Mouse (Mus musculus) layer of hippocampus, adult 18-20 months (tissue): ENCODE measurements around the gene Pdzrn4. TPM values are rescaled to one million over a fixed set of nuclear protein-coding genes. Genes with fewer than 3 reads are reported as not detected.

ENCODE experiments used
- DNase-seq, 2 experiments: peaks; one replicate each; pipeline ENCODE4 v3.0.0; 2022; ENCODE audit warnings: low spot score in 2 of 2
- total RNA-seq, 2 experiments: library from RNA; stranded (reverse); gene quantifications; 2 replicates each; pipeline ENCODE4 v1.2.3; 2021

Pdzrn4 gene
- total RNA-seq, 2 experiments from 2014 or later: 6.6 to 6.8 TPM

GRCm38 (mm10) chr15:92495465-92496174 is 98.9 kb downstream of the Pdzrn4 start:
- DNase-seq: no peak

GRCm38 (mm10) chr15:92500276-92500838 is 103.7 kb downstream of the Pdzrn4 start:
- DNase-seq: no peak

- DNase-seq: no peak
Measured at GRCm38 (mm10) chr15:92502797-92503196, 106.1 kb downstream of the Pdzrn4 start.

GRCm38 (mm10) chr15:92509372-92509771 is 112.7 kb downstream of the Pdzrn4 start:
- no peak for DNase-seq

GRCm38 (mm10) chr15:92515651-92516050 is 119.0 kb downstream of the Pdzrn4 start:
- no peak for DNase-seq

- peak; percentile 44 to 71 for DNase-seq
Measured at GRCm38 (mm10) chr15:92520677-92521225, 124.1 kb downstream of the Pdzrn4 start.

- DNase-seq: no peak
Measured at GRCm38 (mm10) chr15:92521686-92522085, 125.0 kb downstream of the Pdzrn4 start.

GRCm38 (mm10) chr15:92524917-92525316 is 128.2 kb downstream of the Pdzrn4 start:
- DNase-seq: no peak

GRCm38 (mm10) chr15:92525416-92525815 is 128.7 kb downstream of the Pdzrn4 start:
- DNase-seq: no peak

GRCm38 (mm10) chr15:92526731-92527130 is 130.1 kb downstream of the Pdzrn4 start:
- peak in 1 of 2 experiments; percentile 11 for DNase-seq

- no peak for DNase-seq
Measured at GRCm38 (mm10) chr15:92543252-92543651, 146.6 kb downstream of the Pdzrn4 start.

GRCm38 (mm10) chr15:92547294-92547911 is 150.7 kb downstream of the Pdzrn4 start:
- DNase-seq: no peak

GRCm38 (mm10) chr15:92555012-92555574 is 158.4 kb downstream of the Pdzrn4 start:
- no peak for DNase-seq

- DNase-seq: no peak
Measured at GRCm38 (mm10) chr15:92555716-92556115, 159.0 kb downstream of the Pdzrn4 start.

GRCm38 (mm10) chr15:92558592-92558991 is 161.9 kb downstream of the Pdzrn4 start:
- DNase-seq: no peak

- DNase-seq: no peak
Measured at GRCm38 (mm10) chr15:92562149-92562548, 165.5 kb downstream of the Pdzrn4 start.

- DNase-seq: no peak
Measured at GRCm38 (mm10) chr15:92563576-92563975, 166.9 kb downstream of the Pdzrn4 start.

GRCm38 (mm10) chr15:92570526-92571243 is 174.0 kb downstream of the Pdzrn4 start:
- DNase-seq: peak; percentile 40 to 89

- no peak for DNase-seq
Measured at GRCm38 (mm10) chr15:92571244-92571539, 174.5 kb downstream of the Pdzrn4 start.

GRCm38 (mm10) chr15:92577476-92577875 is 180.8 kb downstream of the Pdzrn4 start:
- peak in 1 of 2 experiments; percentile 23 for DNase-seq

- DNase-seq: no peak
Measured at GRCm38 (mm10) chr15:92580217-92580616, 183.5 kb downstream of the Pdzrn4 start.
